Mouse (Mus musculus) heart, embryonic 10.5 days (tissue): ENCODE data around the gene Anxa4. TPM values are rescaled to one million over a fixed set of nuclear protein-coding genes. Genes with fewer than 3 reads are reported as not detected.

Experiments used
- DNase-seq: peaks from one replicate; pipeline ENCODE4 v3.0.0-alpha.2; 2017; ENCODE audit warnings: low spot score
- H3K27ac ChIP-seq: fragments of 300-500 bp; sonication (generic); 2 replicates; pipeline ENCODE4 v1.5.1; 2016; ENCODE audit warnings: mild to moderate bottlenecking
- H3K27me3 ChIP-seq: fragments of 300-500 bp; sonication (generic); 2 replicates; pipeline ENCODE4 v1.6.1; 2016; ENCODE audit warnings: mild to moderate bottlenecking; ENCODE audit not compliant: poor library complexity, insufficient read depth, severe bottlenecking
- H3K36me3 ChIP-seq: fragments of 300-500 bp; sonication (generic); 2 replicates; pipeline ENCODE4 v1.6.1; 2016; ENCODE audit warnings: mild to moderate bottlenecking, moderate library complexity
- H3K4me1 ChIP-seq: fragments of 300-500 bp; sonication (generic); 2 replicates; pipeline ENCODE4 v1.6.1; 2016; ENCODE audit warnings: mild to moderate bottlenecking
- H3K4me3 ChIP-seq: fragments of 300-500 bp; sonication (generic); 2 replicates; pipeline ENCODE4 v1.5.1; 2016; ENCODE audit warnings: mild to moderate bottlenecking, moderate library complexity
- H3K9me3 ChIP-seq: fragments of 300-500 bp; sonication (generic); 2 replicates; pipeline ENCODE4 v1.6.1; 2016; ENCODE audit warnings: mild to moderate bottlenecking, moderate library complexity
- WGBS: fragments of 180-500 bp; shearing (Covaris S2); methylation state at CpG from one replicate; pipeline ENCODE4 v1.1.7; 2016; 5-methylcytosine and 5-hydroxymethylcytosine counted together
- polyA plus RNA-seq: library from polyadenylated mRNA; unstranded; fragments of >200 nt; fragmentation: Nextera tagmentation; extraction: Ambion mirVana; gene quantifications from 2 replicates; pipeline ENCODE4 v1.2.1, GENCODE M21; 2016

Gene Anxa4
- polyA plus RNA-seq, 1 experiment from 2014 or later, result 16.7 TPM

DNA sequence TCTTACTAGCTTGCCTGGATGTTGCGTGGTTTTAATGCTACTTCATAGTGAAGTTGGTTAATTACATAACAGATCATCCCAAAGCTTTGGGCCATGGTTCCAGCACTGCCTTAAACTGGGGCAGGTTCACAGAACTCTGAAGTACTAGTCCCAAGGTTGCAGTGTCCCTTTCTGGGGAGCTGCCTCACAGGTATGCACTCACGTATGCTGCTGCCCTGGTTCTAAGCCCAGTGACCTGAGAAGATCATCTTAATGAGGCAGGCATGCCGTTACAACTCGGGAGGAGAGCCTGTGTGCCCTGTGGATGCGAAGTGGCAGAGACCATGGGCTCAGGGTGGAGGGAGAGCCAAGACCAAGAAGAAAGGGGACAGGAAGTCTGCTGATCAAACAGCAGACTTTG lies 26.5 kb upstream of the Anxa4 start:
- no peaks in the 10 kb centered on the region for H3K9me3 ChIP-seq
- DNase-seq, result no peak
- 0 out of 2 replicates have a peak, but pooled peaks cover 4% of the 10 kb centered on the region for H3K27me3 ChIP-seq
- H3K4me1 ChIP-seq, result peaks cover 36% of the 10 kb centered on the region
- H3K36me3 ChIP-seq, result no peaks in the 10 kb centered on the region
- no peak overlapping the region for H3K4me3 ChIP-seq
- no peak overlapping the region for H3K27ac ChIP-seq
- 79% methylated on average over 5 of the region's 5 CpGs for WGBS

DNA sequence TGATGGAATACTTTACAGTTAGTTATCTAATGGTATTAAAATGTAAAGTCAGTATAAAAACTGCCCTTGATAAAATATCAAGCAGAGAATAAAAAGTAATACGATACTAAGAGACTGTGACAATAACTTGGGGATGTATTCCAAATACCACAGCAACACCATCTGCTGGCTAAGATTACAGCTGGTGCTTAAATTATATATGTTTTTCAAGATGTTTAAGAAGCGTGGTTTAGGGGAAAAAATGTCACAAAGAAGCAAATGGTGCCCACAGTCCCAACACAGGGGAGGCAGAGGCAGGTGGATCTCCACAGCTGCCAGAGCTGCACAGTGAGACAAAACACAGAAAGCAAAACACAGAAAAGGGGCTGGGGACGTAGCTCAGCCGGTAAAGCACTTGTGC lies 25.5 kb upstream of the Anxa4 start:
- no peak overlapping the region for H3K4me3 ChIP-seq
- H3K9me3 ChIP-seq, result no peaks in the 10 kb centered on the region
- H3K36me3 ChIP-seq, result no peaks in the 10 kb centered on the region
- H3K27ac ChIP-seq, result no peak overlapping the region
- peaks cover 36% of the 10 kb centered on the region for H3K4me1 ChIP-seq
- DNase-seq, result no peak
- H3K27me3 ChIP-seq, result 0 out of 2 replicates have a peak, but pooled peaks cover 4% of the 10 kb centered on the region
- 86% methylated on average over 4 of the region's 4 CpGs for WGBS

DNA sequence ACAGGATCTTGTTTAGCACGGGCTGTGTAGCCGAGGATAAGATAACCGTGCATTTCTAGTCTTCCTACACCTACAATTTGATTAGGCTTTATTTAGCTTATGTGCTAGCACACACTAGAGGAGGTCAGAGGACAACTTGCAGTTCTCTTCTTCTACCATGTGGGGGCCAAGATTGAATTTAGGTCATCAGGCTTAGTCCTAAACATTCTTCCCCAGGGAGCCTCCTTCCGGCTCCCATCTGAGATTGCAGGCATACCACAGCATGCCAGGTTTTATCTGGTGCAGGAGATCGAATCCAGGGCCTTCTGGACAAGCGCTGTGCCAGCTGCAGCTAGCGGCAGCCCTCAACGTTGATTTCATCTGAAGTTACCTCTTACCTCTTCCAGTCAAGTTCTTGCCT lies 23.2 kb upstream of the Anxa4 start:
- H3K27me3 ChIP-seq, result no peaks in the 10 kb centered on the region
- WGBS, result 5% methylated on average over 8 of the region's 8 CpGs
- no peaks in the 10 kb centered on the region for H3K36me3 ChIP-seq
- peaks cover 20% of the 10 kb centered on the region for H3K4me1 ChIP-seq
- H3K4me3 ChIP-seq, result no peak overlapping the region
- no peak for DNase-seq
- H3K27ac ChIP-seq, result no peak overlapping the region
- H3K9me3 ChIP-seq, result no peaks in the 10 kb centered on the region

DNA sequence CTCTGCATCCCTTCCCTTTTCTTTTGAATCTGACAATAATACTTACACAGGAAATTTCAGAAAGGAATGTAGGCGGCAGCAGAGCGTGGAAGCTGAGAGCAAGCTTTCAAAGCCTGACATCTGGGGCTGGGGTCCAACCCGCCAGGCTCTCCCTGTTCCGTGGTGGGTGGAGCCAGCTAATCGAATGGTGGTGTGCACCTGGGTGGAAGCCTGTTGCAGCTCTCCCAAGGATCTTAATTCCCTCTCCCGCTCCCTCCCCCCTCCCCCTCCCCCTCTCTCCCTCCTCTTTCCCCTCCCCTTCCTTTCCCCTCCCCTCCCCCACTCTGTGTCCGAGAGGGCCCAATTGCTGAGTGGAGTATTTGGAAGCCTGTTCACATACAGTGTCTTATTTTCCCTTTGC lies 22.1 kb upstream of the Anxa4 start:
- H3K27me3 ChIP-seq, result no peaks in the 10 kb centered on the region
- DNase-seq, result no peak
- H3K27ac ChIP-seq, result peak overlapping the region; percentile 39
- H3K9me3 ChIP-seq, result no peaks in the 10 kb centered on the region
- peak overlapping the region; percentile 40 for H3K4me3 ChIP-seq
- 4% methylated on average over 7 of the region's 7 CpGs for WGBS
- H3K36me3 ChIP-seq, result no peaks in the 10 kb centered on the region
- H3K4me1 ChIP-seq, result peaks cover 20% of the 10 kb centered on the region

DNA sequence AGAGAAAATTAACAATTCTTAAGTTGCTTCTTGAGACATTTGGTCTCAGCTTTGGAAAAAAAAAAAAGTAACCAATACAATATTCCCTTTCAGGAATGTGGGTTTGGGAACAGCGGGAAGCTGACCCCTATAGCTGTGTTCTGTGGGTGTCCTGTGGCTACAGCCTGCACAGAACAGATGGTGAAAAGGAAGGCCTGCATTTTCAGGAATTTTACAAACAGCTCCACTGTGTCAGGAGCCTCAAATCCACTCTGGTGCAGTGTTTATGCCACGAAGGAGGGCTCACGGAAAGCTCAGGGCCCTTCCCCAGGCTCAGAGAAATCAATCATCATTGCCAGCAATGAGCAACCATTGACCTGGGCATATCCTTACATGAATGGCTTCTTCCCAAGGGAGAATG lies 21.5 kb upstream of the Anxa4 start:
- Histone ChIP-seq H3K4me3 (0 out of 2 replicates have a peak overlapping the region, but pooled peaks have one; percentile 40), H3K9me3 (no peaks in the 10 kb centered on the region), H3K27ac (0 out of 2 replicates have a peak overlapping the region, but pooled peaks have one; percentile 39), H3K36me3 (no peaks in the 10 kb centered on the region), H3K27me3 (0 out of 2 replicates have a peak, but pooled peaks cover under 1% of the 10 kb centered on the region), H3K4me1 (peaks cover 20% of the 10 kb centered on the region)
- 50% methylated on average over 3 of the region's 3 CpGs for WGBS
- DNase-seq, result no peak

DNA sequence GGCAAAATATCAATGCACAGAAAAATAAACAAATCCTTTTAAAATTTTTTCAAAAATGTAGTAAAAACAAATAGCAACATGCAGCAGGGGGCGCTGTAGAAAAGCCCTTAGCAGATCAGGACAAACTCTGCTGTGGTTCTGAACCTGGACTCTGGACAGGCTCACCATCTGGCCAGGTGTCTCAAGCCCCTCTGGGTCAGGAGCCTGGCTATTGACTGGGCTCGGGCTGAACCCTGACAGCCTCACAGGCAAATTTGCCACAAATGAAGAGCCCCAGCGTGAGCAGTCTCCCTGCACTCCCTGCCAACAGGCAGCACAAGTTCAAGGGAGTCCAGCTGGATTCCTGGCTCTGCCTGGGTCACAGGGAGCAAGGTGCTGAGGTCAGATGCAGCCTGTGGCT lies 20.0 kb upstream of the Anxa4 start:
- Histone ChIP-seq H3K27ac (no peak overlapping the region), H3K4me3 (no peak overlapping the region), H3K9me3 (no peaks in the 10 kb centered on the region), H3K27me3 (0 out of 2 replicates have a peak, but pooled peaks cover 10% of the 10 kb centered on the region), H3K4me1 (peaks cover 20% of the 10 kb centered on the region), H3K36me3 (no peaks in the 10 kb centered on the region)
- 29% methylated on average over 3 of the region's 3 CpGs for WGBS
- DNase-seq, result no peak

DNA sequence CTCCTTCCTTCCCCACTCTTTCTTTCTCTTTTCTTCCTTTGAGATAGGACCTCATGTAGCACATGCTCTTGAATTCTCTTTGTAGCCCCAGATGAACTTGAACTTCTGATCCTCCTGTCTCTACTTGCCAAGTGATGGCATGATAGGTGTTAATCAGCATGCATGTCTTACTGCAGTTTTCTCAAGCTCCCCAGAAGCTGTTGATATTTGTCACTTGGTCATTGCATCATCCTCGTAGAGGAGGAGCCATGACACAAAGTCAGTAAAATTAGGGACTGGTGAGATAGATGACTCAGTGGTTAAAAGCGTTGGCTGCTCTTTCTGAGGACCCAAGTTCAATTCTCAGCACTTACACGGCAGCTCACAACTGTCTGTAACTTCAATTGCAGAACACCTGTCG lies 19.5 kb upstream of the Anxa4 start:
- H3K4me1 ChIP-seq, result peaks cover 20% of the 10 kb centered on the region
- H3K36me3 ChIP-seq, result no peaks in the 10 kb centered on the region
- 62% methylated on average over 4 of the region's 4 CpGs for WGBS
- no peak overlapping the region for H3K4me3 ChIP-seq
- H3K27ac ChIP-seq, result no peak overlapping the region
- 0 out of 2 replicates have a peak, but pooled peaks cover 12% of the 10 kb centered on the region for H3K27me3 ChIP-seq
- H3K9me3 ChIP-seq, result no peaks in the 10 kb centered on the region
- DNase-seq, result no peak

DNA sequence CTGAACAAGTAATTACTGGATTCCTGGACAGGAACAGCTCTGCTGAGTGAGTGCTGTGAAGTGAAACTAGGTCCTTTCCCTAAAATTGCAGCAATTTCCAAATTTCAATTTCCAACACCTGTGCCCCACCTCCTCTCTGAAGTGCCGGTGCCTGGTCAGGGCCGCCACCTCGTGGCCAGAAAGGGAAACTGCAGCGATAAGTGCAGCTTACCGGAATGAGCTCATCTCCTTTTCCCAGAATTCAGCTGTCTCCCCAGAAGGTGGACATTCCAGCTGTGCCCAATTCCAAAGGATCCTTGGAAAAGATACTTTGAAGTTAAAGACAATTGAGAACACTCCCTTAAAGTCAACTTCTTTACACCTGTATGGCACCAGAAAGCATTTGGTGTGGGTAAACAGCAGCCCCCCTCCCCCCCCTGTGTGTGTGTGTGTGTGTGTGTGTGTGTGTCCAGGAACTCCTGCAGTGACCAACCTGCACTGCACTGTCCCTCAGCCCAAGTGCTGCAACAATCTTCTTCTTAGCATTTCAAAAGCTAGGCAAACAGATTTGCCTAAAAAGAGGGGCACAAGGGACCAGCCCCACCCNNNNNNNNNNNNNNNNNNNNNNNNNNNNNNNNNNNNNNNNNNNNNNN lies 13.2 kb upstream of the Anxa4 start:
- Histone ChIP-seq H3K36me3 (no peaks in the 10 kb centered on the region), H3K9me3 (no peaks in the 10 kb centered on the region), H3K4me3 (no peak overlapping the region), H3K27me3 (0 out of 2 replicates have a peak, but pooled peaks cover 12% of the 10 kb centered on the region), H3K27ac (no peak overlapping the region), H3K4me1 (no peaks in the 10 kb centered on the region)
- WGBS, result 3% methylated on average over 5 of the region's 5 CpGs
- peak; percentile 82 for DNase-seq

DNA sequence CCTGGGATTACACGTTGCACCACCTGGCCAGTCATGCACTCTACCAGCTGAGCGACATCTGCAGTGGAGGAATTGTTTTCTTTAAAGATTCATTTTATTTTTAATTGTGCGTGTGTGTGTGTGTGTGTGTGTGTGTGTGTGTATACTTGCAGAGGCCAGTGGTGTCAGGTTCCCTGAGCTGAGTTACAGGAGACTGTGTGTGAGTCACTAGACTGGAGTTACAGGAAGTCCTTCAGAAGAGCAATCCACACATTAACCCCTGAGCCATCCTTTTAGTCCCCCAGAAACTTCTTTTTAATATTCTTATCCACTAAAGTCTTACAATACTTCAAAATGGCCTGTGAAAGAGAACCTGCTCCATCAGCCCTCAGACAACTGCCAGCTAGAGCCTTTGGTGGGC lies 11.3 kb upstream of the Anxa4 start:
- 83% methylated on average over 3 of the region's 3 CpGs for WGBS
- H3K27me3 ChIP-seq, result 0 out of 2 replicates have a peak, but pooled peaks cover 8% of the 10 kb centered on the region
- no peaks in the 10 kb centered on the region for H3K9me3 ChIP-seq
- H3K36me3 ChIP-seq, result no peaks in the 10 kb centered on the region
- no peak overlapping the region for H3K4me3 ChIP-seq
- H3K27ac ChIP-seq, result no peak overlapping the region
- no peak for DNase-seq
- H3K4me1 ChIP-seq, result no peaks in the 10 kb centered on the region

DNA sequence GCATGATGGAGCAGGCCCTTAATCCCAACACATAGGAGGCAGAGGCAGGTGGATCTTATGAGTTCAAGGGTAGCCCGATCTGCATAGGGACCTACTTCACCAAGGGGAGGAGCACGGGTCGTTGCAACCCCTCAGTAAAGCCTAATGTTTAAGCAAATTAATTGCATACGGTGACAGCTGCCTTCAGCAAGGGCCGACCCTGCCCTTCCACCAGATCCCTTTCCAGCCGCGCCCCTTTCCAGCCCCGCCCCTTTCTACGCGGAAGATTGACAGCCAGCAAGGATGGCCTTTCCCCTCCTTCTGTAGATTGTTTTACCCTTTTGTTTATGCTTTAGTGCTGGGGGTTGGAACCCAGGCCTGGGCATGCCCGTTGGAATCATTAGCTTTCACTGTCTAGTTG lies 8.0 kb upstream of the Anxa4 start:
- Histone ChIP-seq H3K4me1 (no peaks in the 10 kb centered on the region), H3K27me3 (peaks cover 14% of the 10 kb centered on the region; the same call in 1 of the 2 replicates), H3K9me3 (no peaks in the 10 kb centered on the region), H3K4me3 (no peak overlapping the region), H3K27ac (no peak overlapping the region), H3K36me3 (no peaks in the 10 kb centered on the region)
- no peak for DNase-seq
- 34% methylated on average over 11 of the region's 11 CpGs for WGBS

DNA sequence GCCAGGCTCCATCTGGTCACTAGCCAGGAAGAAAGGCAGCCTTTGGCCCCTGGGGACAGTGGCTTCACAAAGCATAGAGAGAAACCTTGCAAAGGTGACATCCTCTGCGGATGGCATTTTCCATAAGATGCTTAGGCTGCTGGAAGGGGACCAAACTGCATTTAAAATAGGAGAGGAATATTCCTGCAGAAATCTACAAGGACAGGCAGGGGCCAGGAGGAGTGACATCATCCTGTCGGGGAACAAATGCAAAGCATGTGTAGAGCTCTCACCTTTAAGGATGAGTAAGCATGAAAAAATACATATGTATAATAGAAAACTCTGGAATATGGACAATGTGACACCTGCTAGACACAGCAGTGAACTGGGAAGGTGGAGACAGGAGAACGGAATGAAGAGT lies 7.1 kb upstream of the Anxa4 start:
- no peaks in the 10 kb centered on the region for H3K36me3 ChIP-seq
- WGBS, result 86% methylated on average over 3 of the region's 3 CpGs
- no peak for DNase-seq
- no peak overlapping the region for H3K4me3 ChIP-seq
- peaks cover 21% of the 10 kb centered on the region for H3K27me3 ChIP-seq
- H3K9me3 ChIP-seq, result no peaks in the 10 kb centered on the region
- no peaks in the 10 kb centered on the region for H3K4me1 ChIP-seq
- H3K27ac ChIP-seq, result no peak overlapping the region

DNA sequence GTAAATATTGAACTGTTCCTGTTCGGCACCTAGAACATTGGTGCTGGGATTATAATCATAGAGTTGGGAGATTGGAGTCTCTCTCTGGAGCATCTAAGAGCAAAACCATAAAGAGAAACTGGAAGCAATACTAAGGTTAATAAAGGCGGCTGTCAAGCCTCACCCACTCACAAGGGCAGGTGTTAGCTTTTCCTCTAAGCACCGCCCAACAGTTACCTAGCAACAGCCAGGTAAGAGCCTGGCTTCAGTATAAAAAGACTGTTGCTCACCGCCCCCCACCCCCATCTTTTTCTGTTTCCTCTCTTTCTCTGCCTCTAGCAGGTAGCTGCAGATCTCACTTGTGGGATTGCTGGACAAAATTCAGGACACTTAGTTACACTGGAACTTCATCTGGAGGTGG lies 4.1 kb upstream of the Anxa4 start:
- DNase-seq, result no peak
- WGBS, result 56% methylated on average over 4 of the region's 4 CpGs
- H3K27me3 ChIP-seq, result peaks cover 48% of the 10 kb centered on the region

DNA sequence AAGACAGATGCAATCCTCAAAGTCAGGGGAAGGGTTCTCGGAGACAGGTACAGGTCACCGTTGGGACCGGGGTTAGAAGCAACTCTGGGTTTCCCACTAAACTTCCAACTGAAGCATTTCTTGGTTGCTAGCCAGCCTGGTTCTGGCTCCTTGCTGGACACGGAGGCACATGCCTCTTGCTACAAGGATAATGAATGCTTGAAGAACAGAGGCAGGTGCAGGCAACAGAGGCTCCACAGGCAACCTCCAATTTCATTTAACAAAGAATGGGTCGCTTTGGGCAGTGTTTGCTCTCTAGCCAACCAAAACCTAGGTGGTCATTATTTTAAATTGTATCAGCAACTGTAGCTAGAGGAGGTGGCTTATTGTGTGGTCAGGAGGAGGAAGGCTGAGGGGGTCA lies 573 bp upstream of the Anxa4 start:
- no peaks in the 10 kb centered on the region for H3K36me3 ChIP-seq
- H3K27me3 ChIP-seq, result peaks cover 71% of the 10 kb centered on the region
- H3K4me1 ChIP-seq, result 0 out of 2 replicates have a peak, but pooled peaks cover 14% of the 10 kb centered on the region
- WGBS, result 54% methylated on average over 5 of the region's 5 CpGs
- H3K4me3 ChIP-seq, result peak overlapping the region; percentile 76
- H3K9me3 ChIP-seq, result no peaks in the 10 kb centered on the region
- peak overlapping the region; percentile 43; the same call in 1 of the 2 replicates for H3K27ac ChIP-seq
- DNase-seq, result no peak

More for the DNA sequence above, 4.1 kb upstream of the Anxa4 start:
- Histone ChIP-seq H3K36me3 (no peaks in the 10 kb centered on the region), H3K9me3 (no peaks in the 10 kb centered on the region), H3K4me1 (0 out of 2 replicates have a peak, but pooled peaks cover 13% of the 10 kb centered on the region), H3K27ac (no peak overlapping the region), H3K4me3 (no peak overlapping the region)
